Mouse (Mus musculus) layer of hippocampus, adult 9-11 months (tissue): Measurements from ENCODE around the gene Fat1.

Source experiments
- DNase-seq: peaks from one replicate; pipeline ENCODE4 v3.0.0; 2022

Fat1 gene

GRCm38 (mm10) chr8:45068759-45069386 lies 133.6 kb downstream of the Fat1 start, which contains the start of gene Mtnr1a:
Mtnr1a (plus strand) TSS chr8:45069137.
- peak; percentile 69 for DNase-seq

- DNase-seq: no peak
Measured at GRCm38 (mm10) chr8:45070949-45071348, 135.7 kb downstream of the Fat1 start.

DNA sequence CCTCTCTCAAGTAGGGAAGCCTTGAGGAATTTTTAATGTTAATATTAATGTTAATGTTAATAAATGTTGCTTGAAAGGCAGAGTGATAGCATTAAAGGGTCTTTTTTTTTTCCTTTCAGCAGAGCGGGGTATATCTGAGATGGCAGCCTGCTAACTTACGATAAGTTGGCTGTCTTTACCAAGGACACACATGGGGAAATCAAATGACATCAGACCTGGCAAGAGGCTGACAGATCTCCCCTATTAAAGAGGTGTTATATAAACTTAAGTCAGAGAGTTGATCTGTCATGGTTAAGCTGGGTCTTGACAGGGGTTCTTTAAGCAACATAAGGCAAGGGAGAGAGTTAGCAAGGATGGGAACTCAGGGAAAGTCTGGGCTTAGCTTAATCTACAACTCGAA lies 145.6 kb downstream of the Fat1 start:
- DNase-seq: no peak

- no peak for DNase-seq
Measured at GRCm38 (mm10) chr8:45093599-45093998, 158.4 kb downstream of the Fat1 start.
